Mouse (Mus musculus): Measurements from ENCODE around the gene Shld2. TPM values are rescaled to one million over a fixed set of nuclear protein-coding genes. Genes with fewer than 3 reads are reported as not detected.
A peak's percentile ranks its signal among the peaks of the same experiment; 100 is the strongest.
"Not testable (repeated sequence)": the region's sequence is repeated elsewhere in the genome, so short reads cannot be mapped to it uniquely, and the experiment has no call there.

Shld2 gene
- total RNA-seq, 1 experiment from 2014 or later: 19.9 TPM

GRCm38 (mm10) chr14:34326606-34327005 lies 16.3 kb upstream of the Shld2 start:
- no peak for ATAC-seq (replicated peaks; ENCODE audit: low read depth, poor library complexity, severe bottlenecking)

- no peak for ATAC-seq (replicated peaks; ENCODE audit: low read depth, poor library complexity, severe bottlenecking)
Observed at GRCm38 (mm10) chr14:34323576-34324085, 13.3 kb upstream of the Shld2 start.

- no peak for ATAC-seq (replicated peaks; ENCODE audit: low read depth, poor library complexity, severe bottlenecking)
Observed at GRCm38 (mm10) chr14:34318113-34318512, 7.8 kb upstream of the Shld2 start.

- no peak for ATAC-seq (replicated peaks; ENCODE audit: low read depth, poor library complexity, severe bottlenecking)
Observed at GRCm38 (mm10) chr14:34317431-34317830, 7.1 kb upstream of the Shld2 start.

- no peak for ATAC-seq (replicated peaks; ENCODE audit: low read depth, poor library complexity, severe bottlenecking)
Observed at GRCm38 (mm10) chr14:34316346-34316745, 6.1 kb upstream of the Shld2 start.

GRCm38 (mm10) chr14:34314796-34315195 lies 4.5 kb upstream of the Shld2 start:
- no peak for ATAC-seq (replicated peaks; ENCODE audit: low read depth, poor library complexity, severe bottlenecking)

- ATAC-seq (replicated peaks; ENCODE audit: low read depth, poor library complexity, severe bottlenecking): not testable (repeated sequence)
Observed at GRCm38 (mm10) chr14:34314383-34314782, 4.1 kb upstream of the Shld2 start.

- ATAC-seq (replicated peaks; ENCODE audit: low read depth, poor library complexity, severe bottlenecking): no peak
Observed at GRCm38 (mm10) chr14:34313612-34314011, 3.3 kb upstream of the Shld2 start.

GRCm38 (mm10) chr14:34312339-34313048 lies 2.2 kb upstream of the Shld2 start:
- ATAC-seq (replicated peaks; ENCODE audit: low read depth, poor library complexity, severe bottlenecking): no peak

GRCm38 (mm10) chr14:34311691-34312090 lies 1.4 kb upstream of the Shld2 start:
- no peak for ATAC-seq (replicated peaks; ENCODE audit: low read depth, poor library complexity, severe bottlenecking)

GRCm38 (mm10) chr14:34311021-34311631 lies 833 bp upstream of the Shld2 start:
- ATAC-seq (replicated peaks; ENCODE audit: low read depth, poor library complexity, severe bottlenecking): peak; percentile 34

GRCm38 (mm10) chr14:34309907-34310233 lies 423 bp downstream of the Shld2 start:
- no peak for ATAC-seq (replicated peaks; ENCODE audit: low read depth, poor library complexity, severe bottlenecking)

GRCm38 (mm10) chr14:34309266-34309665 lies 1.0 kb downstream of the Shld2 start:
- ATAC-seq (replicated peaks; ENCODE audit: low read depth, poor library complexity, severe bottlenecking): no peak

GRCm38 (mm10) chr14:34303265-34303680 lies 7.0 kb downstream of the Shld2 start:
- ATAC-seq (replicated peaks; ENCODE audit: low read depth, poor library complexity, severe bottlenecking): no peak

- ATAC-seq (replicated peaks; ENCODE audit: low read depth, poor library complexity, severe bottlenecking): no peak
Observed at GRCm38 (mm10) chr14:34302681-34303242, 7.5 kb downstream of the Shld2 start.

GRCm38 (mm10) chr14:34298871-34299700 lies 11.2 kb downstream of the Shld2 start:
- peak; percentile 18; the same call in 1 of the 2 replicates for ATAC-seq (replicated peaks; ENCODE audit: low read depth, poor library complexity, severe bottlenecking)

GRCm38 (mm10) chr14:34297634-34298033 lies 12.7 kb downstream of the Shld2 start:
- ATAC-seq (replicated peaks; ENCODE audit: low read depth, poor library complexity, severe bottlenecking): no peak

GRCm38 (mm10) chr14:34297038-34297437 lies 13.3 kb downstream of the Shld2 start:
- ATAC-seq (replicated peaks; ENCODE audit: low read depth, poor library complexity, severe bottlenecking): peak; percentile 59

- ATAC-seq (replicated peaks; ENCODE audit: low read depth, poor library complexity, severe bottlenecking): peak; percentile 75
Observed at GRCm38 (mm10) chr14:34296350-34296749, 13.9 kb downstream of the Shld2 start.

- ATAC-seq (replicated peaks; ENCODE audit: low read depth, poor library complexity, severe bottlenecking): no peak
Observed at GRCm38 (mm10) chr14:34293641-34294040, 16.7 kb downstream of the Shld2 start.
